Mouse (Mus musculus) kidney, adult 9 months (tissue): ENCODE measurements around the gene Nrl.

Source experiments
- DNase-seq: peaks from one replicate; pipeline ENCODE4 v3.0.0; 2022

The Nrl gene

DNA sequence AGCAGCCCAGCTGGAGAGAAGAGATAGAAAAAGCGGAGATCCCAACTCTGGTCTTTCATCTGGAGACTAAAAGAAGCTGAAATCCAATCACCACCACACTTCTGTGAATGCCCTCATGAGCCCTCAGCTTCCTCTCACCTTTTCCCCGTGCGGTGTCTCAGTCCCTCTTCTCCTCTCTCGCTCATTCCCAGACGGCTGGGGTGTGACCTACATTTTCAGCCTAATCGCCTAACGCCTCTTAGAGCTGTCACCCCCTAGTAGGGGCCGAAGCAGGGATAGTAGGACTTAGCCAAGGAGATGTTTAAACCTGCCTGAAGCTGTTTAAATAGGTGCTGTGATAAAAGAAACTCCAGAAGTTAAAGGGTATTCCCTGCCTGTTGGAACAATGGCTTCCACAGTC is at the start of gene Nrl:
Gene Nrl, minus strand, starts transcription at position 197 of the 400 bp plus-strand sequence.
- DNase-seq: no peak

DNA sequence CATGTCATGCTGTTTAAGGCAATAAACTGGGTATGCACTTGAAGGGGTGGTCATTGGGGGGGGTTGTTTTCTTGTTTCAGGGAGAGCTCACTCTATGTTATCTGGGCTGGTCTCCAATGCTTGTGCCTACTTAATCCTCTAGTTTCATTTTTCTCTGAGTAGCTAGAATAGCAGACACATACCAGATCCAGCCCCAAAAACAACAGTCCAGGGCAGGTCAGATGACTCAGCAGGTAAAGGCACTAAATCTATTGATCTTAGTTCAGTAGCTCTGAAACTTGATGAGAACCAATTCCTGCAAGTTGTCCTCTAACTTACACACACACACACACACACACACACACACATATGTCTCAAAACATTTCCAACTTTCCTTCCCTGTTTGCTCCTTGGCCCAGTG is 47.0 kb upstream of the Nrl start:
- no peak for DNase-seq

- DNase-seq: no peak
Measured at GRCm38 (mm10) chr14:55570588-55570987, 45.8 kb upstream of the Nrl start.

GRCm38 (mm10) chr14:55567496-55567895 is 42.7 kb upstream of the Nrl start:
- peak; percentile 64 for DNase-seq

GRCm38 (mm10) chr14:55565748-55566147 is 41.0 kb upstream of the Nrl start:
- DNase-seq: no peak

GRCm38 (mm10) chr14:55563249-55563648 is 38.5 kb upstream of the Nrl start:
- no peak for DNase-seq

DNA sequence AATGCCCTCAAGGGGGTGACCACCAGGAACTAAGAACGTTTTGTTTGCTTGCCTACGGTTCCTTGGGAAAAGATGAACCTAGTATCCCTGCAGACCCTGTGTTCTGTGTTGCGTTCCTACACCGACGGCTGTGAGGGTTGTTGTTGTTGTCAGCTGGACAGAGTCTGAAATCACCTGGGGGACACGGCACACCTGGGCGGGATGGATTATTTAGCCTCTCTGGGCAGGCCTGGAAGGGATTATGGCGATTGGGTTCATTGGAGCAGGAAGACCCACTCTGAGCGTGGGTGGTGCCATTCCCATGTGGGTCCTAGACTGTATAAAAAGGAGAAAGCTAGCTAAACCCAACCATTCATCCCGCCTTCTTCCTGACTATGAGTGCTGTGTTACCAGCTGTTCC is 37.1 kb upstream of the Nrl start:
- DNase-seq: no peak

DNA sequence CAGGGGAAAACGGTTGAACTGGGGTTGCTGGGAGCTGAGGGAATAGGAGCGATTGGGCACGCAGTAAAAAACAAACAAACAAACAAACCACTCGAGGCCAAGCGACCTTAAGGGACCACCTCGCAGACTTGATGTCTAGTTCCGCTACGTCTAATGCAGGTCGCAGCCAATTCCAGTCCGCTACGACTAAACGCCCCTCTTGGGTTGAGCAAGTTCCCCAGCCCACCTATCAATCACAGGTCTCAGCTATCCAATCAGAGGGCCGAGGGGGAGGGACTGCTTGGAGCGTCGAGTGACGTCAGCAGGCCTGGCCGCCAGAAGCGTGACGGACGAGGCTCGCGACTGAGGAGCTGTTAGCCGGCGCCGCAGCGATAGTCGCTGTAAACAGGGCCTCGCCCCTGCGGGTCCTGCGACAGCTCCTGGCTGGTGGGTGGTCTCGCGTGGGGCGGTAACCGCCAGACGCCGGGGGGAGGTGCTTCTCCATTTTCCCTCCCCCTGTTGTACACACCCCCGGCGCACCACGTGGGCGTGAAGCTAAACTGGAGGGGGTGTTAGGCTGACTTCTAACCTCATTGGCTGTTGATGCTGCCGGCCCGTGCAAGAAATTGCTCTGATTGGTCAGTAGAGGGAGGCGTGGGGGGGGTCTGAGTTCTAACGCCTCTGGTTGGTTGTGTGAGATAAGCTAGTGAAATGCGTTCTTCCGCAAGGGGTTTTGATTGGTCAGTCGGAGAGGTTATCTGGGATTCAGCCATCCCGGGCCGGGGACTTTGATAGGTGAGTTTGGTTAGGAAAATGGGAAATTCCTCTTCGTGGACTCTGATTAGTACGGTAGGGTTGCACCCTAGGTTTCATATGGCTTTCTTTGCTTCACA is 35.7 kb upstream of the Nrl start, which contains the start of gene A730061H03Rik:
Gene A730061H03Rik, minus strand, starts transcription at position 205 of the 872 bp plus-strand sequence.
- DNase-seq: peak; percentile 99

GRCm38 (mm10) chr14:55559799-55560201 is 35.0 kb upstream of the Nrl start, which contains the start of gene Dcaf11:
Dcaf11 (plus strand) TSS chr14:55560006.
- peak; percentile 97 for DNase-seq

GRCm38 (mm10) chr14:55558740-55559448 is 34.1 kb upstream of the Nrl start:
- DNase-seq: no peak

GRCm38 (mm10) chr14:55557587-55557986 is 32.8 kb upstream of the Nrl start:
- peak; percentile 60 for DNase-seq

- peak; percentile 95 for DNase-seq
Measured at GRCm38 (mm10) chr14:55557003-55557402, 32.2 kb upstream of the Nrl start.

- DNase-seq: no peak
Measured at GRCm38 (mm10) chr14:55555788-55556187, 31.0 kb upstream of the Nrl start.

DNA sequence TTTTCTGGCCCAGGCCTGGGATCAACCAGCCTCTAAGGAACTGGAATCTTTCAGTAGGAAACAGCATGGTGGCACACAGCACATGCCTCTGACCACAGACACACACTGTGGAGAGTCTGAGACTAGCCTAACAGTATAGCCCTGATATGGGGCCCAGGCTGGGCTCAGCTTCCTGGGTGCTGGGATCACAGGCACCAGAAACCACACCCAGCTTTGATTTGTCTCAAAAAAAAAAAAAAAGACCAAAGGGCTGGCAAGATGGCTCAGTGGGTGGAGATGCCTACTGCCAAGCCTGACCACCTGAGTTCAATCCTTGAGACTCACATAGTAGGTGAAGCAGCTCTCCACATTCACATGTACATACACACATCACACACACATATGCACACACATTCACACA is 29.9 kb upstream of the Nrl start:
- no peak for DNase-seq

DNA sequence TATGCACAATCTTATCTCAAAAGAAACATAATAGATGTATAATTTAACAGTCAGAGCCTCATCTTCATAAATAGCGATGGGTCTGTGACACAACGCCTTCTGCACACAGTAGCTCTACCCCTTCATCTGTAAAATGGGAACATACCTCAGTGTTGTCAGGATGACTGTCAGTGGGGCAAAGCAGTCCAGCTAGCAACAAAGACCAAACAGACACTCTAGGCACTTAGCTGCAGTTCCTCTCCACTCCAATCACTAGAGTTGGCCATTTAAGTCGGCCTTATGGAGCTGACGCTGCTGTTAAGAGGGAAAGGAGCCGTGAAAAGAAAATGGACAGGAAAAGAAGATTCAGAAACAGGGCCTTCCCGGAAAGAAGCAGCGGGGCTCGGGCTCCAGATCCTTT is 27.0 kb upstream of the Nrl start:
- DNase-seq: no peak

GRCm38 (mm10) chr14:55551347-55551746 is 26.6 kb upstream of the Nrl start:
- DNase-seq: no peak

- no peak for DNase-seq
Measured at GRCm38 (mm10) chr14:55550191-55550590, 25.4 kb upstream of the Nrl start.

GRCm38 (mm10) chr14:55544334-55544733 is 19.6 kb upstream of the Nrl start:
- DNase-seq: no peak

DNA sequence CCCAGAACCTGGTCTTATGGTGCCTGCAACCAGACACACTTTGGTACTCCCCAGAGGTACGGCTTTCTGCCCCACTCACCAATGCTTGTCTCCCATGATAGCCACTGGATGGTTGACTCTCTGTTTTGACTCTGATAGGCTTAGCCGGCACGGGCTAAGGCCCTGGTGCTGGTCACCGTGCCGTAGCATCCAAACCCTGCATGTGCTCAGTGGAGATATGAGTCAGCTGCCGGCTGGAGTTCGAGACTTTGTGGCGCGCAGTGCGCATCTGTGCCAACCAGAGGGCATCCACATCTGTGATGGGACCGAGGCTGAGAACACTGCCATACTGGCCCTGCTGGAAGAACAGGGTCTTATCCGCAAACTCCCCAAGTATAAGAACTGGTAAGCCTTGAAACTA is 17.5 kb upstream of the Nrl start:
- DNase-seq: no peak

GRCm38 (mm10) chr14:55540787-55541321 is 16.1 kb upstream of the Nrl start:
- DNase-seq: peak; percentile 71

DNA sequence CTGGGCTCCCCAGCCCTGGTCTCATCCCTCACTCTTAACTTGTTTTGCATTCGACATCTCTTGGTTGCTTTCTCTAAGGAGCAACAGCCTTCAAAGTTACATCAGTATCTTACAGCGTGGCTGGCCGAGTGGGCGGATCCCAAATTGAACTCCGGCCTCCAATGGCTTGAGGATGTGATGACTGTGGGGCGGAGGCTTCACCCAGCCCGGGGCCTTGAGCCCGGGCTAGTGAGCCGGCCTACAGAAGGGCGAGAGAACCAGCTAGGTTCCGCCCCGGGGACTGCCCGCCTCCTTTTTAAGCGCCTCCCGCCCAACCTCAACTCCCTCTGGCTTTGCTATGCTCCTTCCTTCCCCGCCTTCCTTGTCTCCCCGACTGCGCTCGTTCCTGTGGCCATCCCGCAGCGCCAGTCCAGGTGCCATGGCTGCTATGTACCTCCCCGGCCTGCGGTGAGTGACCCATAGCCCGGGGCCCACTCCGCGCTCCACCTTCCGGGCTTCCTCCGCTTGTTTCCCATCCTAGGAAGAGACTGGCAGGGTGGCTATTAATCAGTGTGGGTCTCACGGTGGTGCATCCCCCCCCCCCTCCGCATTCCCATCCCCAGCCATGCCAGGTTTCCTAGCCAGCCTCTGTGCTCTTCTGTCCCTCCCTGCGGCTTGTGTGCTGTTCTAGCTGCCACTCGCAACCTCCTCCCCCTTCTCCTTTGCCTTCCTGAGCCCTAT is 15.4 kb upstream of the Nrl start, which contains the start of gene Pck2:
Gene Pck2, plus strand, starts transcription at position 200 of the 720 bp plus-strand sequence.
- DNase-seq: peak; percentile 92

- DNase-seq: peak; percentile 53
Measured at GRCm38 (mm10) chr14:55536116-55536745, 11.4 kb upstream of the Nrl start.
